Mouse (Mus musculus) layer of hippocampus, adult 18-20 months (tissue): ENCODE measurements around the gene H2afb2. TPM values are rescaled to one million over a fixed set of nuclear protein-coding genes. Genes with fewer than 3 reads are reported as not detected.

Experiments
- DNase-seq, 2 experiments: peaks; one replicate each; pipeline ENCODE4 v3.0.0; 2022; ENCODE audit warnings: low spot score in 2 of 2
- long read RNA-seq: library from polyadenylated mRNA; stranded (forward); transcript quantifications from one replicate; pipeline ENCODE4 v2.0.0, GENCODE M21; 2021
- total RNA-seq, 2 experiments: library from RNA; stranded (reverse); gene quantifications; 2 replicates each; pipeline ENCODE4 v1.2.3; 2021

The H2afb2 gene
- not detected for total RNA-seq
- long read RNA-seq = 0 reads

- no peak for DNase-seq
Observed at GRCm38 (mm10) chrX:116680878-116681277, at the start of gene H2afb2. H2afb2 (plus strand) TSS chrX:116681178.

Other genes starting within 250 kb of the H2afb2 start
- not detected for gene Cpxcr1, start 232.2 kb upstream of the H2afb2 start, total RNA-seq